Mouse (Mus musculus): ENCODE data around the gene A030003K21Rik. TPM values are rescaled to one million over a fixed set of nuclear protein-coding genes. Genes with fewer than 3 reads are reported as not detected.

The A030003K21Rik gene
- polyA plus RNA-seq, 1 experiment from 2014 or later = not detected

DNA sequence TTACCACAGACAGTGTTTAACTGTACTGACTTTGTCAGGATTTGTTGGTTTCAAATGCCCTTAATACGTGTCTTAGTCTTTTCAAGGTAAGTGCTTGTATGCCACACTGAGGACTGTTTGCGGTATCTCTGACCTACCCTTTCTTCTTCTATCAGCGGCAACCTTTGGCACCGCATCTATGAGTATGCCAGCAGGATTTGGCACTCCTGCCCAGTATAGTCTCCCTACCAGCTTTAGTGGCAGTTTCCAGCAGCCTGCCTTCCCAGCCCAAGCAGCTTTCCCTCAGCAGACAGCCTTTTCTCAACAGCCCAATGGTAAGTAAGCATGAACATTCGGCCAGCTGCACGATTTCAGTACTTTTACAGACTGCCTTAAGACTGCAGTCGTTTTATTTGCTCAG is 49.9 kb downstream of the A030003K21Rik start:
- Histone ChIP-seq H3K27me3 (ENCODE audit: control insufficient read depth, insufficient read depth, low read length) (no peaks in the 10 kb centered on the region), H3K9ac (ENCODE audit: low read length) (no peak overlapping the region), H3K4me2 (ENCODE audit: low read depth, low read length) (no peak overlapping the region), H3K27ac (ENCODE audit: low read length) (no peak overlapping the region), H3K4me3 (replicated peaks; ENCODE audit: low read length) (no peak overlapping the region), H3K36me3 (ENCODE audit: control insufficient read depth, insufficient read depth, low read length) (peaks cover 9% of the 10 kb centered on the region; the same call in 1 of the 2 replicates), H3K4me1 (ENCODE audit: control insufficient read depth, insufficient read depth, low read length) (no peaks in the 10 kb centered on the region), H3K9me3 (replicated peaks; ENCODE audit: control insufficient read depth, low read length) (no peaks in the 10 kb centered on the region)
- no peak for ATAC-seq (ENCODE audit: insufficient read depth, low FRiP score)
- WGBS = 92% methylated on average over 7 of the region's 7 CpGs

Other genes starting within 250 kb of the A030003K21Rik start
- gene Mff, start 218.5 kb downstream of the A030003K21Rik start, polyA plus RNA-seq (2015; fragmentation: Nextera tagmentation; extraction: Ambion mirVana) = 170 and 177 TPM in 2 replicates
- gene Tm4sf20, start 174.9 kb downstream of the A030003K21Rik start, polyA plus RNA-seq (2015; fragmentation: Nextera tagmentation; extraction: Ambion mirVana) = 19.1 and 21.3 TPM in 2 replicates
- gene Gm47791, start 172.1 kb downstream of the A030003K21Rik start, polyA plus RNA-seq (2015; fragmentation: Nextera tagmentation; extraction: Ambion mirVana) = not detected in 2 replicates
- 17.0 and 21.6 TPM in 2 replicates for gene Agfg1, start 103.9 kb downstream of the A030003K21Rik start, polyA plus RNA-seq (2015; fragmentation: Nextera tagmentation; extraction: Ambion mirVana)
- gene A030005L19Rik, start 30.1 kb downstream of the A030003K21Rik start, polyA plus RNA-seq (2015; fragmentation: Nextera tagmentation; extraction: Ambion mirVana) = 0.17 and 0.30 TPM in 2 replicates
- not detected in 2 replicates for gene A030014E15Rik, start 18.5 kb downstream of the A030003K21Rik start, polyA plus RNA-seq (2015; fragmentation: Nextera tagmentation; extraction: Ambion mirVana)
- gene Gm6217, start 12.0 kb downstream of the A030003K21Rik start, polyA plus RNA-seq (2015; fragmentation: Nextera tagmentation; extraction: Ambion mirVana) = not detected in 2 replicates
- not detected in 2 replicates for gene Gm7544, start 12.6 kb upstream of the A030003K21Rik start, polyA plus RNA-seq (2015; fragmentation: Nextera tagmentation; extraction: Ambion mirVana)
- not detected in 2 replicates for gene Gm47955, start 16.9 kb upstream of the A030003K21Rik start, polyA plus RNA-seq (2015; fragmentation: Nextera tagmentation; extraction: Ambion mirVana)
- gene Gm47959, start 57.2 kb upstream of the A030003K21Rik start, polyA plus RNA-seq (2015; fragmentation: Nextera tagmentation; extraction: Ambion mirVana) = not detected in 2 replicates
- gene Slc19a3, start 95.1 kb upstream of the A030003K21Rik start, polyA plus RNA-seq (2015; fragmentation: Nextera tagmentation; extraction: Ambion mirVana) = 0.54 and 0.88 TPM in 2 replicates
- gene Krtap28-10, start 99.1 kb upstream of the A030003K21Rik start, polyA plus RNA-seq (2015; fragmentation: Nextera tagmentation; extraction: Ambion mirVana) = not detected in 2 replicates
- gene Gm47969, start 101.5 kb upstream of the A030003K21Rik start, polyA plus RNA-seq (2015; fragmentation: Nextera tagmentation; extraction: Ambion mirVana) = not detected in 2 replicates
- not detected in 2 replicates for gene A030005K14Rik, start 116.0 kb upstream of the A030003K21Rik start, polyA plus RNA-seq (2015; fragmentation: Nextera tagmentation; extraction: Ambion mirVana)
- gene Krtap28-13, start 117.5 kb upstream of the A030003K21Rik start, polyA plus RNA-seq (2015; fragmentation: Nextera tagmentation; extraction: Ambion mirVana) = not detected in 2 replicates
- 7.6 and 7.9 TPM in 2 replicates for gene Ccl20, start 173.4 kb upstream of the A030003K21Rik start, polyA plus RNA-seq (2015; fragmentation: Nextera tagmentation; extraction: Ambion mirVana)
- 0.22 TPM in 1 of 2 replicates, not detected in the other for gene Daw1, start 216.4 kb upstream of the A030003K21Rik start, polyA plus RNA-seq (2015; fragmentation: Nextera tagmentation; extraction: Ambion mirVana)